Mouse (Mus musculus): Measurements from ENCODE around the gene Supv3l1. TPM values are rescaled to one million over a fixed set of nuclear protein-coding genes. Genes with fewer than 3 reads are reported as not detected.

The Supv3l1 gene
- polyA plus RNA-seq, 1 experiment from 2014 or later, result 20.9 TPM

GRCm38 (mm10) chr10:62383011-62383410, 66.5 kb downstream of the Supv3l1 start:
- ATAC-seq, result no peak
- H3K9me3 ChIP-seq (ENCODE audit: control insufficient read depth, low read length), result no peaks in the 10 kb centered on the region
- H3K4me1 ChIP-seq (ENCODE audit: control insufficient read depth, insufficient read depth, low read depth, low read length), result no peaks in the 10 kb centered on the region
- H3K36me3 ChIP-seq (ENCODE audit: control insufficient read depth, insufficient read depth, low read length), result no peaks in the 10 kb centered on the region
- H3K4me3 ChIP-seq (ENCODE audit: low read length), result no peak overlapping the region
- no peak overlapping the region for H3K9ac ChIP-seq (ENCODE audit: low read depth, low read length)
- H3K27ac ChIP-seq (ENCODE audit: low read depth, low read length), result no peak overlapping the region
- H3K27me3 ChIP-seq (replicated peaks; ENCODE audit: control insufficient read depth, insufficient read depth, low read length), result no peaks in the 10 kb centered on the region
- 93% methylated on average over 3 of the region's 3 CpGs for WGBS
- no peak overlapping the region for H3K4me2 ChIP-seq (ENCODE audit: low read length)

GRCm38 (mm10) chr10:62380936-62381335, 68.6 kb downstream of the Supv3l1 start:
- H3K9me3 ChIP-seq (ENCODE audit: control insufficient read depth, low read length), result no peaks in the 10 kb centered on the region
- H3K36me3 ChIP-seq (ENCODE audit: control insufficient read depth, insufficient read depth, low read length), result no peaks in the 10 kb centered on the region
- H3K27ac ChIP-seq (ENCODE audit: low read depth, low read length), result no peak overlapping the region
- H3K4me3 ChIP-seq (ENCODE audit: low read length), result no peak overlapping the region
- H3K4me2 ChIP-seq (ENCODE audit: low read length), result no peak overlapping the region
- no peaks in the 10 kb centered on the region for H3K27me3 ChIP-seq (replicated peaks; ENCODE audit: control insufficient read depth, insufficient read depth, low read length)
- H3K9ac ChIP-seq (ENCODE audit: low read depth, low read length), result no peak overlapping the region
- H3K4me1 ChIP-seq (ENCODE audit: control insufficient read depth, insufficient read depth, low read depth, low read length), result no peaks in the 10 kb centered on the region
- ATAC-seq, result no peak

- no peak for ATAC-seq
- no peak within 1 kb of the TSS for H3K4me2 ChIP-seq (ENCODE audit: low read length)
- H3K4me3 ChIP-seq (ENCODE audit: low read length), result no peak within 1 kb of the TSS
- H3K4me1 ChIP-seq (ENCODE audit: control insufficient read depth, insufficient read depth, low read depth, low read length), result no peaks in the 10 kb centered on the region
- H3K9ac ChIP-seq (ENCODE audit: low read depth, low read length), result no peak within 1 kb of the TSS
- H3K9me3 ChIP-seq (ENCODE audit: control insufficient read depth, low read length), result no peaks in the 10 kb centered on the region
- no peaks in the 10 kb centered on the region for H3K36me3 ChIP-seq (ENCODE audit: control insufficient read depth, insufficient read depth, low read length)
- WGBS, result 79% methylated on average over 1 of the region's 1 CpGs
- no peak within 1 kb of the TSS for H3K27ac ChIP-seq (ENCODE audit: low read depth, low read length)
- no peaks in the 10 kb centered on the region for H3K27me3 ChIP-seq (replicated peaks; ENCODE audit: control insufficient read depth, insufficient read depth, low read length)
These were observed 69.7 kb downstream of the Supv3l1 start, which contains the start of gene Hk1 for GRCm38 (mm10) chr10:62379808-62380207. Hk1 (minus strand) TSS chr10:62379908.

Other genes with a start within 250 kb of the Supv3l1 start
- gene Tspan15, start 218.5 kb downstream of the Supv3l1 start, polyA plus RNA-seq (2015; fragmentation: Nextera tagmentation; extraction: Ambion mirVana), result 22.9 and 24.3 TPM in 2 replicates
- not detected in 2 replicates for gene Tacr2, start 197.3 kb downstream of the Supv3l1 start, polyA plus RNA-seq (2015; fragmentation: Nextera tagmentation; extraction: Ambion mirVana)
- gene Hk1, start 69.8 kb downstream of the Supv3l1 start, polyA plus RNA-seq (2015; fragmentation: Nextera tagmentation; extraction: Ambion mirVana), result 161 and 164 TPM in 2 replicates
- 0.61 and 0.68 TPM in 2 replicates for gene Hkdc1, start 27.2 kb downstream of the Supv3l1 start, polyA plus RNA-seq (2015; fragmentation: Nextera tagmentation; extraction: Ambion mirVana)
- 1.4 and 1.8 TPM in 2 replicates for gene 4930507D05Rik, start 249 bp downstream of the Supv3l1 start, polyA plus RNA-seq (2015; fragmentation: Nextera tagmentation; extraction: Ambion mirVana)
- 60.5 and 61.1 TPM in 2 replicates for gene Vps26a, start 37.1 kb upstream of the Supv3l1 start, polyA plus RNA-seq (2015; fragmentation: Nextera tagmentation; extraction: Ambion mirVana)
- 10.0 and 14.0 TPM in 2 replicates for gene Srgn, start 77.7 kb upstream of the Supv3l1 start, polyA plus RNA-seq (2015; fragmentation: Nextera tagmentation; extraction: Ambion mirVana)
- 73.2 and 73.6 TPM in 2 replicates for gene Kif1bp, start 128.7 kb upstream of the Supv3l1 start, polyA plus RNA-seq (2015; fragmentation: Nextera tagmentation; extraction: Ambion mirVana)
- 10.6 and 13.9 TPM in 2 replicates for gene Ddx21, start 152.5 kb upstream of the Supv3l1 start, polyA plus RNA-seq (2015; fragmentation: Nextera tagmentation; extraction: Ambion mirVana)
- 76.3 and 82.0 TPM in 2 replicates for gene Ddx50, start 201.5 kb upstream of the Supv3l1 start, polyA plus RNA-seq (2015; fragmentation: Nextera tagmentation; extraction: Ambion mirVana)